Mouse (Mus musculus) right cerebral cortex, postnatal 10 days (tissue): ENCODE results near the gene Olfr67.
"Not testable (repeated sequence)": the region's sequence is repeated elsewhere in the genome, so short reads cannot be mapped to it uniquely, and the experiment has no call there.

ENCODE experiments used
- DNase-seq, 2 experiments: peaks; one replicate each; pipeline ENCODE4 v3.0.0; 2021; ENCODE audit warnings: low spot score in 2 of 2

The Olfr67 gene

GRCm38 (mm10) chr7:103771494-103771893 lies 20.1 kb downstream of the Olfr67 start, which contains the start of gene Olfr69:
Gene Olfr69 (minus strand): TSS chr7:103771594.
- DNase-seq: no peak

- not testable (repeated sequence) for DNase-seq
Measured at GRCm38 (mm10) chr7:103767687-103768086, 23.9 kb downstream of the Olfr67 start.

GRCm38 (mm10) chr7:103762212-103762611 lies 29.4 kb downstream of the Olfr67 start:
- not testable (repeated sequence) for DNase-seq

GRCm38 (mm10) chr7:103757233-103757632 lies 34.4 kb downstream of the Olfr67 start, which contains the start of gene Olfr630:
Gene Olfr630 (minus strand): TSS chr7:103757333.
- DNase-seq: no peak

GRCm38 (mm10) chr7:103744843-103745242 lies 46.8 kb downstream of the Olfr67 start, which contains the start of gene Olfr629:
Gene Olfr629 (minus strand): TSS chr7:103744943.
- no peak for DNase-seq
